Mouse (Mus musculus): ENCODE measurements at regions not wholly inside any gene's neighbourhood (a gene's known extent, or its start where the extent isn't known, plus 50 kb on each side); places are given as distances from the start of the nearest gene placed in this dataset.

- no peaks in the 10 kb centered on the region; a peak in 1 of 4 replicates for H3K27me3 ChIP-seq (ENCODE audit: control insufficient read depth in 1 of 2, insufficient read depth in 2 of 2, low read length in 2 of 2)
- H3K27ac ChIP-seq (ENCODE audit: control insufficient read depth, low read depth, low read length): no peak overlapping the region
- no peaks in the 10 kb centered on the region for H3K79me2 ChIP-seq (ENCODE audit: control insufficient read depth, insufficient read depth, low read length, poor library complexity)
- no peaks in the 10 kb centered on the region for H3K36me3 ChIP-seq (ENCODE audit: control insufficient read depth in 1 of 2, insufficient read depth in 2 of 2, low read length in 2 of 2)
- no peaks in the 10 kb centered on the region for H3K4me1 ChIP-seq (ENCODE audit: control insufficient read depth in 1 of 2, insufficient read depth in 2 of 2, low read length in 2 of 2)
- no peaks in the 10 kb centered on the region for H3K9me3 ChIP-seq (replicated peaks; ENCODE audit: insufficient read depth, low read length)
- H3K4me3 ChIP-seq (ENCODE audit: control insufficient read depth in 1 of 2, insufficient read depth in 1 of 2, low read depth in 2 of 2, low read length in 2 of 2): no peak overlapping the region
- H3K9ac ChIP-seq (ENCODE audit: control insufficient read depth, low read depth, low read length, poor library complexity, severe bottlenecking): no peak overlapping the region
- DNase-seq (ENCODE audit: low read depth, low spot score): no peak
- TF ChIP-seq SMC3 (IDR thresholded peaks at IDR 0.05; ENCODE audit: low read depth, low read length) (no peak), MYC (IDR thresholded peaks at IDR 0.05; ENCODE audit: low read depth, low read length) (no peak), ZNF384 (IDR thresholded peaks at IDR 0.05; ENCODE audit: low read depth, low read length) (no peak), BHLHE40 (IDR thresholded peaks at IDR 0.05; ENCODE audit: borderline replicate concordance, low read depth, low read length) (no peak), MXI1 (IDR thresholded peaks at IDR 0.05; ENCODE audit: low read depth, low read length) (no peak), TCF12 (IDR thresholded peaks at IDR 0.05; ENCODE audit: low read depth, low read length) (no peak), JUND (IDR thresholded peaks at IDR 0.05; ENCODE audit: low read depth, low read length) (no peak), RCOR1 (IDR thresholded peaks at IDR 0.05; ENCODE audit: low read depth, low read length) (no peak)
These were observed 133.6 kb downstream of the Ahr start for GRCm38 (mm10) chr12:35401219-35401618.

GRCm38 (mm10) chr12:35395211-35395610, 139.6 kb downstream of the Ahr start:
- Histone ChIP-seq H3K36me3 (ENCODE audit: control insufficient read depth in 1 of 2, insufficient read depth in 2 of 2, low read length in 2 of 2) (no peaks in the 10 kb centered on the region), H3K4me1 (ENCODE audit: control insufficient read depth in 1 of 2, insufficient read depth in 2 of 2, low read length in 2 of 2) (no peaks in the 10 kb centered on the region), H3K9me3 (replicated peaks; ENCODE audit: insufficient read depth, low read length) (no peaks in the 10 kb centered on the region), H3K9ac (ENCODE audit: control insufficient read depth, low read depth, low read length, poor library complexity, severe bottlenecking) (no peak overlapping the region), H3K27me3 (ENCODE audit: control insufficient read depth in 1 of 2, insufficient read depth in 2 of 2, low read length in 2 of 2) (no peaks in the 10 kb centered on the region), H3K79me2 (ENCODE audit: control insufficient read depth, insufficient read depth, low read length, poor library complexity) (no peaks in the 10 kb centered on the region), H3K4me3 (ENCODE audit: control insufficient read depth in 1 of 2, insufficient read depth in 1 of 2, low read depth in 2 of 2, low read length in 2 of 2) (no peak overlapping the region), H3K27ac (ENCODE audit: control insufficient read depth, low read depth, low read length) (no peak overlapping the region)
- no peak for TF ChIP-seq MEF2A (IDR thresholded peaks at IDR 0.05; ENCODE audit: extremely low read depth, insufficient replicate concordance, low read depth, low read length, poor library complexity, severe bottlenecking)
- TF ChIP-seq GABPA (IDR thresholded peaks at IDR 0.05; ENCODE audit: low read depth, low read length): no peak
- no peak for TF ChIP-seq GATA1 (IDR thresholded peaks at IDR 0.05; ENCODE audit: low read depth, low read length)
- no peak for TF ChIP-seq TCF12 (IDR thresholded peaks at IDR 0.05; ENCODE audit: low read depth, low read length)
- no peak for TF ChIP-seq MAX (IDR thresholded peaks at IDR 0.05; ENCODE audit: low read length)
- no peak for TF ChIP-seq ZC3H11A (IDR thresholded peaks at IDR 0.05; ENCODE audit: low read depth, low read length)
- no peak for TF ChIP-seq NELFE (IDR thresholded peaks at IDR 0.05; ENCODE audit: low read depth, low read length)
- no peak for TF ChIP-seq MXI1 (IDR thresholded peaks at IDR 0.05; ENCODE audit: low read depth, low read length)
- TF ChIP-seq E2F4 (IDR thresholded peaks at IDR 0.05; ENCODE audit: borderline replicate concordance, low read depth, low read length): no peak
- TF ChIP-seq TBP (IDR thresholded peaks at IDR 0.05; ENCODE audit: low read depth, low read length): no peak
- no peak for TF ChIP-seq SMC3 (IDR thresholded peaks at IDR 0.05; ENCODE audit: low read depth, low read length)
- no peak for TF ChIP-seq BHLHE40 (IDR thresholded peaks at IDR 0.05; ENCODE audit: borderline replicate concordance, low read depth, low read length)
- TF ChIP-seq HCFC1 (IDR thresholded peaks at IDR 0.05; ENCODE audit: low read depth, low read length): no peak
- TF ChIP-seq MAZ (IDR thresholded peaks at IDR 0.05; ENCODE audit: low read depth, low read length): no peak
- TF ChIP-seq RAD21 (IDR thresholded peaks at IDR 0.05; ENCODE audit: low read depth, low read length): no peak
- no peak for TF ChIP-seq ZMIZ1 (IDR thresholded peaks at IDR 0.05; ENCODE audit: low read depth, low read length)
- no peak for TF ChIP-seq USF2 (IDR thresholded peaks at IDR 0.05; ENCODE audit: borderline replicate concordance in 1 of 2, insufficient read depth in 1 of 2, low read depth in 1 of 2, low read length in 2 of 2)
- TF ChIP-seq CHD2 (IDR thresholded peaks at IDR 0.05; ENCODE audit: low read length): no peak
- no peak for DNase-seq (ENCODE audit: low read depth, low spot score)
